Mouse (Mus musculus): ENCODE data around the gene Rnf32. TPM values are rescaled to one million over a fixed set of nuclear protein-coding genes. Genes with fewer than 3 reads are reported as not detected.

The Rnf32 gene
- polyA plus RNA-seq, 1 experiment from 2014 or later, result 8.8 TPM

Other genes starting within 250 kb of the Rnf32 start
- gene Lmbr1, start 182.4 kb downstream of the Rnf32 start, polyA plus RNA-seq (2016; fragmentation: Nextera tagmentation; extraction: Ambion mirVana), result 9.0 and 11.0 TPM in 2 replicates
- gene Nom1, start 238.7 kb downstream of the Rnf32 start, polyA plus RNA-seq (2016; fragmentation: Nextera tagmentation; extraction: Ambion mirVana), result 22.4 and 32.8 TPM in 2 replicates